Mouse (Mus musculus) lung, adult 2 months (tissue): ENCODE measurements around the gene Tle6.

Experiments
- CTCF ChIP-seq: fragments of 200-500 bp; IDR thresholded peaks from 2 replicates; pipeline ENCODE4 v1.5.1; 2011; ENCODE audit warnings: mild to moderate bottlenecking, low read length, control low read depth; ENCODE audit not compliant: insufficient read depth
- POLR2A ChIP-seq: fragments of 200-500 bp; IDR thresholded peaks from 2 replicates; pipeline ENCODE4 v1.6.1; 2011; ENCODE audit warnings: low read depth, mild to moderate bottlenecking, control low read depth, low read length, borderline replicate concordance; ENCODE audit errors: extremely low read depth

DNA sequence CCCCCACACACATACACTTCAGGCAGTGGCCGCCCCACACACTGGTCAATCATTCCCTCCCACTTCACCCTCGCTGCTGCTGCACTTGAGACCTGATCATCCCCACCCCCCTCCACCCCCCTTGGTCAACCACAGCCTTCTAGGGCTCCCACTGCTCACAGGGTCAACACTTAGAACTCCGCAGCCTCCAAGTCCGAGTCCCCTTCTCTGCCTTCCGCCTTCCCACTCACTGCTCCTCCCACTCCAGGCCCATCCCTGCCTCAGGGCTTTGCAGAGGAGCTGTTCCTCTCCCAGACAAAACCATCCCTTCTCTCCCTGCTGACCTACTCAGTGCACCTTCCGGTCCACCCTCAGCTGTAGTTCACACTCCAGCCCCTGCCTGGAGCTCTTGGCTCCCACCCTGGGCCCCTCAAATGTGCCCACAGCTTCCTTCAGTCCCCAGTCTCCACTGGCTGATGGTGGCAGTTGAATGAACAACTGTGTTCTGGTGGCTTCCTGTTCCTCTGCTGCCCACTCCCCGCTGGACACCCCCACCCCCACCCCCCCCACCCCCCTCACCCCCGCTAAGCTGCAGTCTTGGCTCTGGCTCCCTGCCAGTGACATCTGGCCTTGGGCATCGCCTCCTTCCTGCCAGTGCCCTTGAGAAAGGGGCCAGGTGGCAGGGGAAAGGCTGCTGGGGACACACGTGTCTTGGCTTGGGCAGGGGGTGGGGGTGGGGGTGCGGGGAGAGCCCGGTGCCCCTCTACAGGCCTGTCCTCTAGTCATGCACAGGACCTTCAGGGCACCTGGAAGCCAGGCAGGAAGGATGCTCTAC lies 3.5 kb downstream of the Tle6 start:
- TF ChIP-seq CTCF = no peak
- 0 out of 2 replicates have a peak, but pooled peaks have one; percentile 21 for TF ChIP-seq POLR2A
